Mouse (Mus musculus) ES-E14 (cell line): ENCODE measurements around the gene Atg9b.

Experiments used
- HCFC1 ChIP-seq: IDR thresholded peaks from 2 replicates; pipeline ENCODE4 v1.6.1; 2012; ENCODE audit warnings: low read length, inconsistent platforms, borderline replicate concordance; ENCODE audit not compliant: insufficient read depth
- MAFK ChIP-seq: IDR thresholded peaks from 2 replicates; pipeline ENCODE4 v1.6.1; 2014; ENCODE audit warnings: mild to moderate bottlenecking, low read depth, low read length, inconsistent platforms; ENCODE audit not compliant: insufficient read depth
- ZC3H11A ChIP-seq: IDR thresholded peaks from 2 replicates; pipeline ENCODE4 v1.6.1; 2012; ENCODE audit warnings: low read depth, mild to moderate bottlenecking, inconsistent platforms, low read length, borderline replicate concordance
- ZNF384 ChIP-seq: IDR thresholded peaks from 2 replicates; pipeline ENCODE4 v1.6.1; 2012; ENCODE audit warnings: low read depth, low read length, inconsistent platforms

GRCm38 (mm10) chr5:24383026-24383859, 8.7 kb downstream of the Atg9b start:
- peak; percentile 69; the same call in 1 of the 2 replicates for TF ChIP-seq HCFC1
- TF ChIP-seq ZNF384 = no peak
- TF ChIP-seq MAFK = no peak
- TF ChIP-seq ZC3H11A = no peak
